Mouse (Mus musculus): ENCODE data around the gene Sept11. TPM values are rescaled to one million over a fixed set of nuclear protein-coding genes. Genes with fewer than 3 reads are reported as not detected.

Gene Sept11
- total and polyA plus RNA-seq, 3 experiments = 34.9 to 245 (median 87.2) TPM

DNA sequence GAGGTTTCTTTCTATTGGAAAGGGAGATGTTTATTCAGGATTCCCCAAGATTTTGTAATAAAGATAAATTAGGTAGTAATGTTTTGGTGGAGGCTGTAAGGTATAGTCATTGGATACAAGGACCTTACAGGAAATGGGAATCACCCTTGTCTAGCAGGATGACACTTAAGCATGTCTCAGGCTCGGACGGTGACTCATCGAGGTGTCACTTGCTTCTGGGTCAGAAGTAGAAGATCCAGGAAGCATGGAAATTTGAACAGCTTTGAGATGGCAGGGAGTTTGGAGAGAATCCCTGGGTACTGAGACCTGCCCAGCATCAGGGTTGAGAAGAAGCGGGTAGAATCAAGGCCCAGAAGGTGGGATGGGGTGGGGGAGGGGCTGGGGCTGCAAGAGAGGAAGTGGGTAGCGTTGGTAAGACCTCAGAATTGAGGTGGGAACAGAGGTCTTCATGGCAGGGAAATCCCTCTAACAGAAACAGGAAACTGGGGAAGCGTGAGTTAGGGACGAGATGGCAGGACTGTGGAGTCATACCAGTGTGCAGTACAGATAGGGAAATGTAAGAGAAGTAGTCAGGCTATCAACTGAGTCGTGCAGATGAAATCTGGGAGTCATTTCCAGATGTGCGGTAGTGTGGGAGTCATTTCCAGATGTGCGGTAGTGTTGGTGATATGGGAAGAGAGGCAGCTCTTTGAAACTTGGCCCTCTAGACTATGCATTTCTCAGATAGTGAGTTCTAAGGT is 42.3 kb downstream of the Sept11 start (continued):
- TF ChIP-seq E2F4 (IDR thresholded peaks at IDR 0.05; ENCODE audit: borderline replicate concordance, low read depth, low read length) (no peak), ELF1 (IDR thresholded peaks at IDR 0.05; ENCODE audit: low read depth, low read length) (no peak), EP300 (IDR thresholded peaks at IDR 0.05; ENCODE audit: low read depth in 1 of 2, low read length in 2 of 2) (peak; percentile 85)

- H3K27ac ChIP-seq (ENCODE audit: control insufficient read depth, low read depth, low read length) = no peak overlapping the region
- no peak overlapping the region for H3K9ac ChIP-seq (ENCODE audit: control insufficient read depth, low read depth, low read length, poor library complexity, severe bottlenecking)
- H3K4me3 ChIP-seq (ENCODE audit: control insufficient read depth in 1 of 2, insufficient read depth in 1 of 2, low read depth in 2 of 2, low read length in 2 of 2) = no peak overlapping the region
- H3K4me1 ChIP-seq (ENCODE audit: control insufficient read depth in 1 of 2, insufficient read depth in 2 of 2, low read length in 2 of 2) = peaks cover 16 to 27% of the 10 kb centered on the region in 2 experiments
- no peak for DNase-seq (ENCODE audit: low read depth, low spot score)
- TF ChIP-seq ELF1 (IDR thresholded peaks at IDR 0.05; ENCODE audit: low read depth, low read length) (no peak), TAL1 (IDR thresholded peaks at IDR 0.05; ENCODE audit: low read length) (no peak), MYB (IDR thresholded peaks at IDR 0.05; ENCODE audit: low read depth, low read length) (no peak), POLR2AphosphoS2 (IDR thresholded peaks at IDR 0.05; ENCODE audit: low read length) (no peak), GATA1 (IDR thresholded peaks at IDR 0.05; ENCODE audit: low read depth, low read length) (no peak), TBP (IDR thresholded peaks at IDR 0.05; ENCODE audit: low read depth, low read length) (no peak), JUND (IDR thresholded peaks at IDR 0.05; ENCODE audit: low read depth, low read length) (no peak), BHLHE40 (IDR thresholded peaks at IDR 0.05; ENCODE audit: borderline replicate concordance, low read depth, low read length) (no peak), UBTF (IDR thresholded peaks at IDR 0.05; ENCODE audit: borderline replicate concordance, insufficient read depth, low read depth, low read length) (no peak), POLR2A (IDR thresholded peaks at IDR 0.05; ENCODE audit: control insufficient read depth in 1 of 2, insufficient read depth in 1 of 2, low read depth in 1 of 2, low read length in 2 of 2, poor library complexity in 1 of 2) (no peak)
- H3K27me3 ChIP-seq (ENCODE audit: control insufficient read depth in 1 of 2, insufficient read depth in 2 of 2, low read length in 2 of 2) = no peaks in the 10 kb centered on the region
- peaks cover 1 to 32% of the 10 kb centered on the region in 2 experiments for H3K36me3 ChIP-seq (ENCODE audit: control insufficient read depth in 1 of 2, insufficient read depth in 2 of 2, low read length in 2 of 2)
- no peaks in the 10 kb centered on the region; the same call in 1 of the 2 replicates for H3K9me3 ChIP-seq (replicated peaks; ENCODE audit: insufficient read depth, low read length)
- H3K79me2 ChIP-seq (ENCODE audit: control insufficient read depth, insufficient read depth, low read length, poor library complexity) = peaks cover 9% of the 10 kb centered on the region; the same call in 1 of the 2 replicates
These were observed 43.8 kb downstream of the Sept11 start for GRCm38 (mm10) chr5:93136956-93137586.

DNA sequence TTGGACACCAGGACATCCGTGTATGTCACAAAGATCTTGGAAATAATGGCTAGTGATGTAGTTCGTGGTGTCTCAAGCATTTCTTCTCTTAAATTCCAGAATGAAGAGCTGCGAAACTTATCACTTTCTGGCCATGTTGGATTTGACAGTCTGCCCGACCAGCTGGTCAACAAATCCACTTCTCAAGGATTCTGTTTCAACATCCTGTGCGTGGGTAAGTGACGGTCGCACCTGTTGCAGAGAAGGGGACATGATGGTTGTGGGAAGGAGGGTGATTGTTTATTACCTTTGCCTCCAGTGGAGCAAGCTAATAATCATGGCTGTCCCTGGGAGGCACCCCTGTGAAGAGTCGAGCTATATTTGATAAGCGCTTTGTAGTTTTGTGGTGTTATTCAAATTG is 46.1 kb downstream of the Sept11 start:
- Histone ChIP-seq H3K79me2 (ENCODE audit: control insufficient read depth, insufficient read depth, low read length, poor library complexity) (peaks cover 2% of the 10 kb centered on the region; the same call in 1 of the 2 replicates), H3K4me3 (ENCODE audit: control insufficient read depth in 1 of 2, insufficient read depth in 1 of 2, low read depth in 2 of 2, low read length in 2 of 2) (no peak overlapping the region), H3K27ac (ENCODE audit: control insufficient read depth, low read depth, low read length) (no peak overlapping the region), H3K27me3 (ENCODE audit: control insufficient read depth in 1 of 2, insufficient read depth in 2 of 2, low read length in 2 of 2) (no peaks in the 10 kb centered on the region), H3K9ac (ENCODE audit: control insufficient read depth, low read depth, low read length, poor library complexity, severe bottlenecking) (no peak overlapping the region), H3K4me1 (ENCODE audit: control insufficient read depth in 1 of 2, insufficient read depth in 2 of 2, low read length in 2 of 2) (peaks cover 5 to 11% of the 10 kb centered on the region in 2 experiments), H3K36me3 (ENCODE audit: control insufficient read depth in 1 of 2, insufficient read depth in 2 of 2, low read length in 2 of 2) (peaks cover 1 to 17% of the 10 kb centered on the region in 2 experiments), H3K9me3 (replicated peaks; ENCODE audit: insufficient read depth, low read length) (no peaks in the 10 kb centered on the region; the same call in 1 of the 2 replicates)
- no peak for DNase-seq (ENCODE audit: low read depth, low spot score)
- TF ChIP-seq MAX (IDR thresholded peaks at IDR 0.05; ENCODE audit: low read length) = no peak

Data from MEL (cell line).